Mouse (Mus musculus) ES-E14 (cell line): ENCODE results near the gene Slu7.

ENCODE experiments used
- HCFC1 ChIP-seq: IDR thresholded peaks from 2 replicates; pipeline ENCODE4 v1.6.1; 2012; ENCODE audit warnings: low read length, inconsistent platforms, borderline replicate concordance; ENCODE audit not compliant: insufficient read depth
- MAFK ChIP-seq: IDR thresholded peaks from 2 replicates; pipeline ENCODE4 v1.6.1; 2014; ENCODE audit warnings: mild to moderate bottlenecking, low read depth, low read length, inconsistent platforms; ENCODE audit not compliant: insufficient read depth
- ZC3H11A ChIP-seq: IDR thresholded peaks from 2 replicates; pipeline ENCODE4 v1.6.1; 2012; ENCODE audit warnings: low read depth, mild to moderate bottlenecking, inconsistent platforms, low read length, borderline replicate concordance
- ZNF384 ChIP-seq: IDR thresholded peaks from 2 replicates; pipeline ENCODE4 v1.6.1; 2012; ENCODE audit warnings: low read depth, low read length, inconsistent platforms

DNA sequence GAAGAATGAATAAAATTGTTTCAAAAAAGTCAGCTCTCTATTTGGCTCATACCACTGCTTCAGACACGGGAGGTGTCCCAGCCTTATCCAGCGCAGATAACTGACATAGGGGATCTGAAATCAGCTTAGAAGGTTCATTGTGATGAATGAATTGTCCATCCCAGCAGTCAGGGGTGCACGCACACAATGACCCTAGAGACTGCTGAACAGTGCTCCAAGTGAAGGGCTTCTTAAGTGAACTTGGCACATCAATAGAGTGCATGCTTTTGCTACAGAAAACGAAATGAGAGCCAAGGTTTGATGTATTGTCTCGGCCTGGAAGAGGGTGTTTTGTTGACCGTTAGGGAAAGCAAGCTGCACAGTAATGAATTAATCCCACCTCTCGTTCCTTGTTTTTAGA is 36.9 kb upstream of the Slu7 start:
- TF ChIP-seq MAFK, result no peak
- no peak for TF ChIP-seq ZC3H11A
- TF ChIP-seq HCFC1, result no peak
- no peak for TF ChIP-seq ZNF384
